Mouse (Mus musculus) lung, postnatal 0 days (tissue): Measurements from ENCODE around the gene Pa2g4. TPM values are rescaled to one million over a fixed set of nuclear protein-coding genes. Genes with fewer than 3 reads are reported as not detected.

Source experiments
- ATAC-seq: fragments of 200-750 bp; cut with Nextera tagmentation; 2 replicates; pipeline ENCODE4 v1.8.0; 2017; ENCODE audit warnings: moderate library complexity
- DNase-seq: peaks from one replicate; pipeline ENCODE4 v3.0.0-alpha.2; 2016; ENCODE audit warnings: low spot score
- H3K27ac ChIP-seq: fragments of 300-500 bp; sonication (generic); 2 replicates; pipeline ENCODE4 v1.5.1; 2014; ENCODE audit warnings: antibody characterized with exemption, mild to moderate bottlenecking, low read length, mixed read lengths
- H3K27me3 ChIP-seq: fragments of 300-500 bp; sonication (generic); replicated peaks from 2 replicates; pipeline ENCODE4 v1.6.1; 2014; ENCODE audit warnings: low read length, mixed read lengths; ENCODE audit not compliant: insufficient read depth
- H3K36me3 ChIP-seq: fragments of 300-500 bp; sonication (generic); 2 replicates; pipeline ENCODE4 v1.6.1; 2014; ENCODE audit warnings: low read length, mixed read lengths; ENCODE audit not compliant: insufficient read depth
- H3K4me1 ChIP-seq: fragments of 300-500 bp; sonication (generic); 2 replicates; pipeline ENCODE4 v1.6.1; 2014; ENCODE audit warnings: antibody characterized with exemption, low read depth, low read length, mixed read lengths; ENCODE audit not compliant: insufficient read depth
- H3K4me2 ChIP-seq: fragments of 300-500 bp; sonication (generic); replicated peaks from 2 replicates; pipeline ENCODE4 v1.6.1; 2014; ENCODE audit warnings: low read depth, mild to moderate bottlenecking, low read length, moderate library complexity, mixed read lengths
- H3K4me3 ChIP-seq: fragments of 300-500 bp; sonication (generic); 2 replicates; pipeline ENCODE4 v1.5.1; 2014; ENCODE audit warnings: low read depth, low read length
- H3K9ac ChIP-seq: fragments of 300-500 bp; sonication (generic); replicated peaks from 2 replicates; pipeline ENCODE4 v1.6.1; 2014; ENCODE audit warnings: low read depth, mild to moderate bottlenecking
- H3K9me3 ChIP-seq: fragments of 300-500 bp; sonication (generic); 2 replicates; pipeline ENCODE4 v1.6.1; 2016; ENCODE audit warnings: low read length, mixed read lengths
- CTCF ChIP-seq: IDR thresholded peaks from 2 replicates; pipeline ENCODE4 v1.5.1; 2016; ENCODE audit warnings: antibody characterized with exemption, mild to moderate bottlenecking
- EP300 ChIP-seq: IDR thresholded peaks from 2 replicates; pipeline ENCODE4 v1.6.1; 2016; ENCODE audit warnings: antibody characterized with exemption, mild to moderate bottlenecking, control low read depth
- WGBS: fragments of 180-500 bp; shearing (Covaris S2); extraction: QIAGEN DNeasy Blood & Tissue Kit; methylation state at CpG from one replicate; pipeline ENCODE4 v1.1.7; 2014; 5-methylcytosine and 5-hydroxymethylcytosine counted together
- microRNA-seq: library from miRNA; unstranded; fragments of <30 nt; microRNA quantifications from one replicate; pipeline ENCODE4, GENCODE M21; 2016
- polyA plus RNA-seq: library from polyadenylated mRNA; unstranded; fragments of >200 nt; fragmentation: Nextera tagmentation; extraction: Ambion mirVana; gene quantifications from 2 replicates; pipeline ENCODE4 v1.2.1, GENCODE M21; 2015

The Pa2g4 gene
- polyA plus RNA-seq, 1 experiment from 2014 or later, result 64.2 TPM

DNA sequence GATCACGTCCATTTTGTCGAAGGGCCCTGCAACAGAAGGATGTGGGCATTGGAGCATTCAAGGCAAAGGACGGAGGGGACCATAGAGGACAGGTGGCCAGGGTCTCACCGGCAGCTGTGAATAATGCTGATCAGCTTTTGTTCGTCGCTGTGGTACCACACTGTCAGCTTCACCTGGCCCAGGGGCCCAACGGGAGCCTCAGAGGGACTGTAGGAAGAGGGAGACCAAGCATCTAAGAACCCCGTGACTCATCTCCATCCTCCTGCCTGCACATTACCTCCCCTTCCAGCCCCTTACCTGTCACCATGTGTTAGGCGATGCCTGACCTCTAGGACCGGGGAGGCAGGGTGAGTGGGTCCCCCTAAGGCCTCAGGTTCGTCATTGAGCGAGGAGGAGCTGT is 54.0 kb downstream of the Pa2g4 start:
- 82% methylated on average over 12 of the region's 12 CpGs for WGBS

GRCm38 (mm10) chr10:128511189-128511588 is 54.6 kb downstream of the Pa2g4 start:
- no peaks in the 10 kb centered on the region for H3K9me3 ChIP-seq
- H3K9ac ChIP-seq, result no peak overlapping the region
- WGBS, result 86% methylated on average over 9 of the region's 9 CpGs
- H3K27ac ChIP-seq, result no peak overlapping the region
- H3K27me3 ChIP-seq, result no peaks in the 10 kb centered on the region
- H3K36me3 ChIP-seq, result peaks cover 43% of the 10 kb centered on the region
- ATAC-seq (no peak), DNase-seq (no peak)
- no peak overlapping the region for H3K4me2 ChIP-seq
- TF ChIP-seq CTCF, result no peak
- no peak for TF ChIP-seq EP300
- H3K4me1 ChIP-seq, result 0 out of 2 replicates have a peak, but pooled peaks cover 3% of the 10 kb centered on the region
- H3K4me3 ChIP-seq, result no peak overlapping the region

More for the DNA sequence above, 54.0 kb downstream of the Pa2g4 start:
- Histone ChIP-seq H3K4me3 (no peak overlapping the region), H3K4me2 (no peak overlapping the region), H3K4me1 (0 out of 2 replicates have a peak, but pooled peaks cover 3% of the 10 kb centered on the region), H3K9me3 (no peaks in the 10 kb centered on the region), H3K27ac (no peak overlapping the region), H3K27me3 (no peaks in the 10 kb centered on the region), H3K36me3 (peaks cover 45% of the 10 kb centered on the region), H3K9ac (no peak overlapping the region)
- no peak for ATAC-seq
- no peak for TF ChIP-seq EP300
- TF ChIP-seq CTCF, result no peak
- no peak for DNase-seq

DNA sequence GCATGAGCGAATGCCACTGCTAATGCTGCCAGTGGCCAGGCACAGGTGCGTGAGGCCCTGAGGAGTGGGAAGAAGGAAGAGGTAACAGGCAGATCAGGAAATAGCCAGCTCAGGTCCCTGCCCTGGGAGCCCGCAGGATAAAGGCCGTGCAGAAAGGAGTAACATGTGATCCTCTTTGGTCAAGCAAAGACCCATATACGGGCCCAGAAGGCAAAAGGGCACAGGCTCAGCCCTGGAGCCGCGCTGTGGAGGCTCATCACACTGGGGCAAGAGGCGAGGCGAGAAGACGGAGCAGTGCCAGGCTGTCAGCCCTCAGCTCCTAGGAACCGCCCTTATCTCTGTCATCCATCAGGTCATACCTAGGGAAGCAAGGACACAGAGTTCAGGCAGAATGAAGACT is 55.5 kb downstream of the Pa2g4 start:
- ATAC-seq (no peak), DNase-seq (no peak)
- no peaks in the 10 kb centered on the region for H3K9me3 ChIP-seq
- no peak overlapping the region for H3K4me2 ChIP-seq
- H3K27ac ChIP-seq, result no peak overlapping the region
- WGBS, result 74% methylated on average over 11 of the region's 11 CpGs
- peaks cover 34% of the 10 kb centered on the region for H3K36me3 ChIP-seq
- H3K4me1 ChIP-seq, result 0 out of 2 replicates have a peak, but pooled peaks cover 3% of the 10 kb centered on the region
- H3K4me3 ChIP-seq, result no peak overlapping the region
- H3K9ac ChIP-seq, result no peak overlapping the region; the same call in 1 of the 2 replicates
- no peak for TF ChIP-seq CTCF
- no peak for TF ChIP-seq EP300
- H3K27me3 ChIP-seq, result no peaks in the 10 kb centered on the region

DNA sequence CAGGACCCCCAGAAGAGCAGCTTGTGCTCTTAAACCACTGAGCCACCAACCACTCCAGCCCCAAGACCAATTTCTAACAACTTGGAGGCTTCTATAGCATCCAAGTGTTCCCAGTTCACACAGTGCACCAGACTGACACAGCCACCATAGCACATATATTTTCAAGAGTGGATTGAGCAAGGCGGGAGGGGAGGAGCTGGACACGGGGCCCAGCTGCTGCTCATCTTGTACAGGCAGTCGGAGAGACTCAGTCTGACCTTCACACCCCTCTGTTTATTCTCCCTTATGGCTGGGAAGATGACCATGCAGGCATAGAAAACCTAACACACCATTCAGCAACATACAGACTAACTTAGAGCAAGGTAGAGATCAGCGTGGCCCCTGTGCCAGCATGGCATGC is 56.0 kb downstream of the Pa2g4 start:
- no peak overlapping the region for H3K4me3 ChIP-seq
- WGBS, result 56% methylated on average over 4 of the region's 4 CpGs
- H3K4me1 ChIP-seq, result 0 out of 2 replicates have a peak, but pooled peaks cover 3% of the 10 kb centered on the region
- peaks cover 29% of the 10 kb centered on the region for H3K36me3 ChIP-seq
- no peak overlapping the region for H3K27ac ChIP-seq
- H3K9ac ChIP-seq, result no peak overlapping the region
- ATAC-seq (peak; percentile 85), DNase-seq (peak; percentile 83)
- no peaks in the 10 kb centered on the region for H3K9me3 ChIP-seq
- H3K4me2 ChIP-seq, result no peak overlapping the region
- TF ChIP-seq CTCF (no peak), EP300 (no peak)
- H3K27me3 ChIP-seq, result no peaks in the 10 kb centered on the region

GRCm38 (mm10) chr10:128509203-128509602 is 56.6 kb downstream of the Pa2g4 start:
- ATAC-seq (no peak), DNase-seq (no peak)
- Histone ChIP-seq H3K9me3 (no peaks in the 10 kb centered on the region), H3K4me3 (no peak overlapping the region), H3K9ac (no peak overlapping the region), H3K36me3 (peaks cover 28% of the 10 kb centered on the region), H3K4me1 (0 out of 2 replicates have a peak, but pooled peaks cover 3% of the 10 kb centered on the region), H3K4me2 (no peak overlapping the region), H3K27ac (peak overlapping the region; percentile 39; the same call in 1 of the 2 replicates), H3K27me3 (no peaks in the 10 kb centered on the region)
- no peak for TF ChIP-seq CTCF
- no peak for TF ChIP-seq EP300
- 84% methylated on average over 9 of the region's 9 CpGs for WGBS

DNA sequence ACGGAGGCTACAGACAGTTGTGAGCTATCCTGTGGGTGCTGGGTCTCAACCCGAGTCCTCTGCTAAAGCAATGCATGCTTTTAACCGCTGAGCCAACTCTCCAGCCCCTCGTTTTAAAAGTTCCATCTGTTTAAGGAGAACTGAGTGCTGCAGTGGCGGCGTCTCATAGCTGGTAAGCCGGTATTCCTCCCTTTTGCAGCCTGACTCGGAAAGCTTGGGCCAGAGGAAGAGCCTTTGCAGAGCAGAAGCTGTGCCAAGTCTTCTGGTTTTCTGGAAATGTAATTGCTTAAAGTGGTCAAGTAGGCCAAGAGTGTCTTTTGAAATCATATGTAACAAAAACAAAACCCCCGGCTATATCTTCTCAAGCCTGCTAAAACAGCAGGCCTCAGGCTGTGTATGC is 57.5 kb downstream of the Pa2g4 start:
- no peak overlapping the region for H3K4me2 ChIP-seq
- peaks cover 20% of the 10 kb centered on the region for H3K36me3 ChIP-seq
- no peak overlapping the region for H3K9ac ChIP-seq
- H3K9me3 ChIP-seq, result no peaks in the 10 kb centered on the region
- TF ChIP-seq EP300, result no peak
- TF ChIP-seq CTCF, result no peak
- 45% methylated on average over 9 of the region's 9 CpGs for WGBS
- 0 out of 2 replicates have a peak, but pooled peaks cover 3% of the 10 kb centered on the region for H3K4me1 ChIP-seq
- H3K4me3 ChIP-seq, result no peak overlapping the region
- peak overlapping the region; percentile 39; the same call in 1 of the 2 replicates for H3K27ac ChIP-seq
- no peaks in the 10 kb centered on the region for H3K27me3 ChIP-seq
- DNase-seq (peak; percentile 81), ATAC-seq (peak; percentile 29; the same call in 1 of the 2 replicates)

Small RNA genes within 50 kb of the gene (microRNA-seq; reads per million reads assigned to microRNA genes)
- gene Gm47275, result not detected
- not detected for gene Mir6916
- not detected for gene Mir6917

Other genes with a start within 250 kb of the Pa2g4 start
- 243 and 244 TPM in 2 replicates for gene Cnpy2, start 243.5 kb downstream of the Pa2g4 start, polyA plus RNA-seq
- gene Cs, start 228.3 kb downstream of the Pa2g4 start, polyA plus RNA-seq, result 85.4 and 85.8 TPM in 2 replicates
- gene Coq10a, start 197.0 kb downstream of the Pa2g4 start, polyA plus RNA-seq, result 16.4 and 19.9 TPM in 2 replicates
- gene Ankrd52, start 188.9 kb downstream of the Pa2g4 start, polyA plus RNA-seq, result 4.2 and 4.9 TPM in 2 replicates
- 0.15 TPM in 1 of 2 replicates, not detected in the other for gene Slc39a5, start 164.8 kb downstream of the Pa2g4 start, polyA plus RNA-seq
- 48.6 and 54.7 TPM in 2 replicates for gene Nabp2, start 154.5 kb downstream of the Pa2g4 start, polyA plus RNA-seq
- gene Rnf41, start 154.3 kb downstream of the Pa2g4 start, polyA plus RNA-seq, result 31.3 and 32.2 TPM in 2 replicates
- gene Smarcc2, start 106.7 kb downstream of the Pa2g4 start, polyA plus RNA-seq, result 28.9 and 33.0 TPM in 2 replicates
- gene Myl6, start 71.8 kb downstream of the Pa2g4 start, polyA plus RNA-seq, result 1,888 and 2,049 TPM in 2 replicates
- 5.5 and 5.9 TPM in 2 replicates for gene Myl6b, start 67.3 kb downstream of the Pa2g4 start, polyA plus RNA-seq
- 31.1 and 38.2 TPM in 2 replicates for gene Esyt1, start 40.1 kb downstream of the Pa2g4 start, polyA plus RNA-seq
- 13.6 and 15.3 TPM in 2 replicates for gene Zc3h10, start 18.2 kb downstream of the Pa2g4 start, polyA plus RNA-seq
- gene Rpl41, start 16.7 kb downstream of the Pa2g4 start, polyA plus RNA-seq, result 2,921 and 3,267 TPM in 2 replicates
- 21.4 and 22.6 TPM in 2 replicates for gene Erbb3, start 23.7 kb upstream of the Pa2g4 start, polyA plus RNA-seq
- gene Rps26, start 60.8 kb upstream of the Pa2g4 start, polyA plus RNA-seq, result 459 and 465 TPM in 2 replicates
- gene Ikzf4, start 80.0 kb upstream of the Pa2g4 start, polyA plus RNA-seq, result 1.3 and 1.5 TPM in 2 replicates
- gene Suox, start 108.1 kb upstream of the Pa2g4 start, polyA plus RNA-seq, result 12.3 and 12.6 TPM in 2 replicates
- gene Rab5b, start 130.3 kb upstream of the Pa2g4 start, polyA plus RNA-seq, result 69.1 and 71.8 TPM in 2 replicates
- gene Pmel, start 138.2 kb upstream of the Pa2g4 start, polyA plus RNA-seq, result 1.0 and 1.4 TPM in 2 replicates
- gene Cdk2, start 139.0 kb upstream of the Pa2g4 start, polyA plus RNA-seq, result 33.9 and 34.7 TPM in 2 replicates
- gene Dgka, start 178.9 kb upstream of the Pa2g4 start, polyA plus RNA-seq, result 16.8 and 17.9 TPM in 2 replicates
- gene Pym1, start 181.9 kb upstream of the Pa2g4 start, polyA plus RNA-seq, result 23.4 and 24.9 TPM in 2 replicates
- gene Mmp19, start 224.9 kb upstream of the Pa2g4 start, polyA plus RNA-seq, result 8.2 and 9.8 TPM in 2 replicates
- 44.0 and 51.9 TPM in 2 replicates for gene Dnajc14, start 238.1 kb upstream of the Pa2g4 start, polyA plus RNA-seq
- gene Tmem198b, start 238.4 kb upstream of the Pa2g4 start, polyA plus RNA-seq, result 13.6 and 13.8 TPM in 2 replicates